Mouse (Mus musculus) kidney, adult 11 months (tissue): ENCODE measurements around the gene Hmg20a.

ENCODE experiments used
- DNase-seq: peaks from one replicate; pipeline ENCODE4 v3.0.0; 2022

Gene Hmg20a

GRCm38 (mm10) chr9:56451570-56451969, 33.2 kb downstream of the Hmg20a start:
- no peak for DNase-seq

GRCm38 (mm10) chr9:56453038-56453815, 34.8 kb downstream of the Hmg20a start:
- no peak for DNase-seq

- DNase-seq: peak; percentile 26
Measured at GRCm38 (mm10) chr9:56456426-56456825, 38.0 kb downstream of the Hmg20a start.

GRCm38 (mm10) chr9:56460987-56461386, 42.6 kb downstream of the Hmg20a start:
- DNase-seq: no peak

- no peak for DNase-seq
Measured at GRCm38 (mm10) chr9:56462606-56463005, 44.2 kb downstream of the Hmg20a start.

- DNase-seq: no peak
Measured at GRCm38 (mm10) chr9:56463046-56463445, 44.6 kb downstream of the Hmg20a start.

- peak; percentile 55 for DNase-seq
Measured at GRCm38 (mm10) chr9:56463686-56464515, 45.5 kb downstream of the Hmg20a start.

- peak; percentile 29 for DNase-seq
Measured at GRCm38 (mm10) chr9:56464863-56465654, 46.6 kb downstream of the Hmg20a start.

GRCm38 (mm10) chr9:56466251-56466650, 47.8 kb downstream of the Hmg20a start:
- no peak for DNase-seq

GRCm38 (mm10) chr9:56469656-56470055, 51.2 kb downstream of the Hmg20a start:
- DNase-seq: no peak

GRCm38 (mm10) chr9:56470291-56470690, 51.9 kb downstream of the Hmg20a start:
- DNase-seq: no peak

GRCm38 (mm10) chr9:56478975-56479647, 60.7 kb downstream of the Hmg20a start:
- DNase-seq: no peak

- no peak for DNase-seq
Measured at GRCm38 (mm10) chr9:56482623-56483022, 64.2 kb downstream of the Hmg20a start.

- DNase-seq: no peak
Measured at GRCm38 (mm10) chr9:56485423-56485822, 67.0 kb downstream of the Hmg20a start.

- DNase-seq: no peak
Measured at GRCm38 (mm10) chr9:56486158-56486557, 67.7 kb downstream of the Hmg20a start.

GRCm38 (mm10) chr9:56487651-56488050, 69.2 kb downstream of the Hmg20a start:
- DNase-seq: no peak

- no peak for DNase-seq
Measured at GRCm38 (mm10) chr9:56492391-56492790, 74.0 kb downstream of the Hmg20a start.

- no peak for DNase-seq
Measured at GRCm38 (mm10) chr9:56492916-56493315, 74.5 kb downstream of the Hmg20a start.

GRCm38 (mm10) chr9:56495088-56495487, 76.7 kb downstream of the Hmg20a start:
- no peak for DNase-seq

GRCm38 (mm10) chr9:56495795-56496232, 77.4 kb downstream of the Hmg20a start:
- no peak for DNase-seq

- no peak for DNase-seq
Measured at GRCm38 (mm10) chr9:56496567-56496966, 78.2 kb downstream of the Hmg20a start.

GRCm38 (mm10) chr9:56497181-56497864, 78.9 kb downstream of the Hmg20a start:
- DNase-seq: peak; percentile 79
